Mouse (Mus musculus): ENCODE measurements around the gene Gm11549.

GRCm38 (mm10) chr3:36484292-36484691 is 37.3 kb downstream of the Gm11549 start:
- no peak for TF ChIP-seq CTCF (IDR thresholded peaks at IDR 0.05; ENCODE audit: extremely low read depth, insufficient read depth, insufficient read length, insufficient replicate concordance)
- TF ChIP-seq POLR2A (IDR thresholded peaks at IDR 0.05; ENCODE audit: low read depth, low read length) = no peak
